Mouse (Mus musculus): Measurements from ENCODE around the gene Ezh2. TPM values are rescaled to one million over a fixed set of nuclear protein-coding genes. Genes with fewer than 3 reads are reported as not detected.

Gene Ezh2
- polyA plus RNA-seq, 1 experiment from 2014 or later, result 114 TPM

DNA sequence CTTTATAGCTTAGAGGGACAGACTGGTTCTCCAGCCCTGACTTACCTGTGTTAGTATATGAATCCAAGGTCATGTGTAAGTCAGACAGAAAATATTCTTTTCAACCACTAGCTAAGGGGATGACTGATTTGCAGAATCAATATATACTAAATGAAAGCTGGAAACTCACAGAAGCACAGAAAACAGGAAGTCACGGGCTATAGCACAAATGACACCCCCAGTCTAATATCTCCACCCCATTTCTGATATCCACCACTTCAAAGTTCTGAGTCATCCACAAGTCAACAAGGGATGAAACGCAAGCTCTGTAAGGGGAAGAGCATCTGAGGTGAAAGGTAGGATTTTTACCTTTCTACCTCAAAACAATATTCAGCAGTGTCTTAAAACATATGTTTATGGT lies 34.3 kb downstream of the Ezh2 start:
- H3K4me1 ChIP-seq (ENCODE audit: control insufficient read depth, insufficient read depth, low read length), result no peaks in the 10 kb centered on the region
- no peak overlapping the region for H3K27ac ChIP-seq (ENCODE audit: low read depth, low read length)
- H3K4me3 ChIP-seq (ENCODE audit: low read length), result no peak overlapping the region
- no peaks in the 10 kb centered on the region for H3K9me3 ChIP-seq (ENCODE audit: control insufficient read depth, low read length)
- peaks cover 78% of the 10 kb centered on the region for H3K36me3 ChIP-seq (ENCODE audit: control insufficient read depth, insufficient read depth, low read length)
- H3K4me2 ChIP-seq (replicated peaks; ENCODE audit: low read depth, low read length), result no peak overlapping the region
- H3K27me3 ChIP-seq (ENCODE audit: control insufficient read depth, insufficient read depth, low read length), result no peaks in the 10 kb centered on the region
- no peak overlapping the region for H3K9ac ChIP-seq (ENCODE audit: low read depth, low read length)
- no peak for ATAC-seq (ENCODE audit: low FRiP score, low TSS enrichment)
- 80% methylated on average over 2 of the region's 2 CpGs for WGBS

DNA sequence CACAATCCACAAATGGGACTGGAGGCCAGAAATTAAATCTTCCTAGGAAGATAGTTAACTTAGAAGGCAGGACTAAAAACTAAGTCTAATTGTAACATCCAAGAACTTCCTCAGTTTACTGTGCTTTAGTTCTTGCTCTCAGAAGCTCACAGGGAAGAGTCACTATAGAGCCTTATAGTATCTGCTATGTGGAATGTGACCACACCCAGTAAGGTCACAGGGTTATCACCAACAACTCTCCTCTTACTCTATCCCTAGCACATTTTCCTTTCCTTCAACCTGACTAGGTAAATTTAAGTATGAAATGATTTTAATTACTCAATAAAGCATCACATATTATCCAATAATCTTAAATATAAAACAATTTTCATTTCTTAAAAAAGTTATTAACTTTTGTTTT lies 34.7 kb downstream of the Ezh2 start:
- H3K27me3 ChIP-seq (ENCODE audit: control insufficient read depth, insufficient read depth, low read length), result no peaks in the 10 kb centered on the region
- peaks cover 79% of the 10 kb centered on the region for H3K36me3 ChIP-seq (ENCODE audit: control insufficient read depth, insufficient read depth, low read length)
- ATAC-seq (ENCODE audit: low FRiP score, low TSS enrichment), result no peak

DNA sequence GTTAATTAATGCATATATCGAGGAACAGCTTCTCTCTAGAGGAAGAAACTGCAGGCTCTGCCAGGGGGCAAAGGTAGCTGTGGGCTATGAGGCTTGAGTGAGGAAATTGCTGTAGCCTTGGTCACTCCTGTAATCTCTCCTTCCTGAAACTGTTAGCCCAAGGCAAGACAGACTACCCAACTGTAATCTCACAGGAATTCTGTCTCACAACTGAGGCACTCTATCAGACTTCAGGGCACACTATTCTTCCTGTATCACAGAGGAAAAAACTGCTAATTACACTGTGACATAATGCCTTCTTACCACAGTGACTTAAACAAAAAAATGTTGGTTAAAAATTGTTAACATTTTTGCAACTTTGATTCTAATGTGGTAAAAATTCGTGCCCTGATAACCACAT lies 35.9 kb downstream of the Ezh2 start:
- H3K9me3 ChIP-seq (ENCODE audit: control insufficient read depth, low read length), result no peaks in the 10 kb centered on the region
- 96% methylated on average over 2 of the region's 2 CpGs for WGBS
- H3K4me3 ChIP-seq (ENCODE audit: low read length), result no peak overlapping the region
- no peaks in the 10 kb centered on the region for H3K4me1 ChIP-seq (ENCODE audit: control insufficient read depth, insufficient read depth, low read length)
- H3K27ac ChIP-seq (ENCODE audit: low read depth, low read length), result no peak overlapping the region
- peaks cover 80% of the 10 kb centered on the region for H3K36me3 ChIP-seq (ENCODE audit: control insufficient read depth, insufficient read depth, low read length)
- ATAC-seq (ENCODE audit: low FRiP score, low TSS enrichment), result no peak
- H3K4me2 ChIP-seq (replicated peaks; ENCODE audit: low read depth, low read length), result no peak overlapping the region
- no peaks in the 10 kb centered on the region for H3K27me3 ChIP-seq (ENCODE audit: control insufficient read depth, insufficient read depth, low read length)
- H3K9ac ChIP-seq (ENCODE audit: low read depth, low read length), result no peak overlapping the region

More for the DNA sequence above, 34.7 kb downstream of the Ezh2 start:
- Histone ChIP-seq H3K4me1 (ENCODE audit: control insufficient read depth, insufficient read depth, low read length) (no peaks in the 10 kb centered on the region), H3K4me2 (replicated peaks; ENCODE audit: low read depth, low read length) (no peak overlapping the region), H3K9me3 (ENCODE audit: control insufficient read depth, low read length) (no peaks in the 10 kb centered on the region), H3K4me3 (ENCODE audit: low read length) (no peak overlapping the region), H3K9ac (ENCODE audit: low read depth, low read length) (no peak overlapping the region), H3K27ac (ENCODE audit: low read depth, low read length) (no peak overlapping the region)

DNA sequence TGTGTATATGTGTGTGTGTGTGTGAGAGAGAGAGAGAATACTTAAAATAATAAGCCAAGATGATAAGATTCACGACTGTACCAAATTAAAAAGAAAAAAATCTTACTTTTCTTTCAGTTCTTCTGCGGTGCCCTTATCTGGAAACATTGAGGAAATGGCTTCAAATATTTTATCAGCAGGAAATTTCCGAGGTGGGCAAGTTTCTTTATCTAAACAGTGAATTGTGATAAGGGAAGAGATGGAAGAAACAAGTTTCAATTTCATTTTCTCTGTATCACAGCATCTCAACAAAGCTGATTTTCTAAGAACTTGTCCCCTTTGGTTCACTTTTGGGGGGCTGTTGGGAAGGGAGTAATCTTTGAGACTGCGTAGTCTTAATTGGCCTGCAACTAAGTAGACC lies 42.9 kb downstream of the Ezh2 start:
- H3K27me3 ChIP-seq (ENCODE audit: control insufficient read depth, insufficient read depth, low read length), result no peaks in the 10 kb centered on the region
- peaks cover 90% of the 10 kb centered on the region for H3K36me3 ChIP-seq (ENCODE audit: control insufficient read depth, insufficient read depth, low read length)
- ATAC-seq (ENCODE audit: low FRiP score, low TSS enrichment), result no peak

DNA sequence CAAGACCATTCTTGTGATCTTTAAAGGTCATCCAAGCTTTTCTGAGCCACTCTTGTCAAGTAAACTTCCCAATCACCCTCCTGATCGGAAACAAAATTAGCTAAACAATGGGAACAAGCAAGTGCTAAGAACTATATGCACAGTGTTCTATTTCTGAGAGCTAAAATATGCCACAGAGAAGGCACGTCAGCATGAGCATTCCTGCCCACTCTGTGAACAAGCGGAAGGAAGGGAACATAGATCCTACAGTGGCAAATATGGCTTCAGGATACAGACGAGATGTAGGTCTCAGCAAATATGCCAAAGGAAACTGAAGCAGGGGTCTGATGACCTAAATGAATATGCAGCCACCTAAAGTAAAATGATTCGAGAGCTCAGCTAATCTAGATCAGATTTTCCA lies 59.8 kb downstream of the Ezh2 start:
- no peak for ATAC-seq (ENCODE audit: low FRiP score, low TSS enrichment)
- WGBS, result 91% methylated on average over 5 of the region's 5 CpGs
- H3K9ac ChIP-seq (ENCODE audit: low read depth, low read length), result no peak overlapping the region

More for the DNA sequence above, 42.9 kb downstream of the Ezh2 start:
- Histone ChIP-seq H3K9ac (ENCODE audit: low read depth, low read length) (no peak overlapping the region), H3K27ac (ENCODE audit: low read depth, low read length) (no peak overlapping the region), H3K4me1 (ENCODE audit: control insufficient read depth, insufficient read depth, low read length) (no peaks in the 10 kb centered on the region), H3K4me3 (ENCODE audit: low read length) (no peak overlapping the region), H3K9me3 (ENCODE audit: control insufficient read depth, low read length) (no peaks in the 10 kb centered on the region), H3K4me2 (replicated peaks; ENCODE audit: low read depth, low read length) (no peak overlapping the region)
- WGBS, result 93% methylated on average over 4 of the region's 4 CpGs

DNA sequence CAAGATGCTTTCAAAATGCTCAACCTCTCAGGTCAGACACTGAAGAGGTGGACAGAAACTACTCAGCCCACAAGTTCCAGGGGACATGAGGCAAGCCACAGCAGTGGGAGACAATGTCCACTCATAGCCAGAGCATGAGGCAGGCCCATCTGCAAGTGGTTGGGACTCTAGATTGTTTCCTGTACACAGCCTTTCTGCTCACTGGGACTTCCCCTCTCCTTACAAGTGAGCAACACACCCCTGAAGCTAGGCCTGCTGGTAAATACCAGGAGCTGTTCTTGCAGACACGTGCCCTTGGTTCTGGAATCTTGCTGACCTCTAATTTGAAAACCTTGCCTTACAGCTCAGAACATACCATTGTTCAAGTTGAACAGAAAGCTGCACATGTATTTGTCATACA lies 62.6 kb downstream of the Ezh2 start:
- Histone ChIP-seq H3K4me1 (ENCODE audit: control insufficient read depth, insufficient read depth, low read length) (no peaks in the 10 kb centered on the region), H3K9ac (ENCODE audit: low read depth, low read length) (no peak overlapping the region), H3K4me3 (ENCODE audit: low read length) (no peak overlapping the region), H3K9me3 (ENCODE audit: control insufficient read depth, low read length) (no peaks in the 10 kb centered on the region), H3K4me2 (replicated peaks; ENCODE audit: low read depth, low read length) (no peak overlapping the region), H3K36me3 (ENCODE audit: control insufficient read depth, insufficient read depth, low read length) (peaks cover 94% of the 10 kb centered on the region), H3K27ac (ENCODE audit: low read depth, low read length) (no peak overlapping the region), H3K27me3 (ENCODE audit: control insufficient read depth, insufficient read depth, low read length) (no peaks in the 10 kb centered on the region)
- 83% methylated on average over 1 of the region's 1 CpGs for WGBS
- ATAC-seq (ENCODE audit: low FRiP score, low TSS enrichment), result no peak

More for the DNA sequence above, 59.8 kb downstream of the Ezh2 start:
- H3K27ac ChIP-seq (ENCODE audit: low read depth, low read length), result no peak overlapping the region
- H3K9me3 ChIP-seq (ENCODE audit: control insufficient read depth, low read length), result no peaks in the 10 kb centered on the region
- H3K4me3 ChIP-seq (ENCODE audit: low read length), result no peak overlapping the region
- H3K36me3 ChIP-seq (ENCODE audit: control insufficient read depth, insufficient read depth, low read length), result peaks cover 69% of the 10 kb centered on the region
- H3K4me1 ChIP-seq (ENCODE audit: control insufficient read depth, insufficient read depth, low read length), result no peaks in the 10 kb centered on the region
- no peaks in the 10 kb centered on the region for H3K27me3 ChIP-seq (ENCODE audit: control insufficient read depth, insufficient read depth, low read length)
- H3K4me2 ChIP-seq (replicated peaks; ENCODE audit: low read depth, low read length), result no peak overlapping the region

DNA sequence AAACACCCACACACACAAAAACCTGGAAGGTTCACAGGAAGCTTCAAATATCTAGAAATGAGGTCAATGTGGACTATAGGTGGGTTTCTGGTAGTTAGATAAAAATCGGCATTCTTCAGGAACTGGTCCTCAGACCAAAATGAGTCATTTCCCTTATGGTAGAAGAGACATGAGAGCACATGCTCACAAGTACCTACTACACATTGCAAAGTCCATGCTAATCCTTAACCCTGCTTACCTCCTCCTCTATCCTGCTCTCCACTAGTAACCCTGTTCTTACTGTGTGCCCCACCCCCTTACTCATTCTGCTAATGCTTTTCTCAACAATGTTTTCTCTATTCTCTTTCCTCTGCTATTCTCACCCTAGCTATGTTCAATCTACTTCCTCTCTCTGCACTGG lies 67.5 kb downstream of the Ezh2 start:
- H3K9ac ChIP-seq (ENCODE audit: low read depth, low read length), result no peak overlapping the region
- H3K36me3 ChIP-seq (ENCODE audit: control insufficient read depth, insufficient read depth, low read length), result peaks cover 98% of the 10 kb centered on the region
- no peaks in the 10 kb centered on the region for H3K27me3 ChIP-seq (ENCODE audit: control insufficient read depth, insufficient read depth, low read length)
- no peaks in the 10 kb centered on the region for H3K4me1 ChIP-seq (ENCODE audit: control insufficient read depth, insufficient read depth, low read length)
- H3K4me2 ChIP-seq (replicated peaks; ENCODE audit: low read depth, low read length), result no peak overlapping the region
- no peak for ATAC-seq (ENCODE audit: low FRiP score, low TSS enrichment)
- no peak overlapping the region for H3K4me3 ChIP-seq (ENCODE audit: low read length)
- 76% methylated on average over 1 of the region's 1 CpGs for WGBS
- no peaks in the 10 kb centered on the region for H3K9me3 ChIP-seq (ENCODE audit: control insufficient read depth, low read length)
- H3K27ac ChIP-seq (ENCODE audit: low read depth, low read length), result no peak overlapping the region

DNA sequence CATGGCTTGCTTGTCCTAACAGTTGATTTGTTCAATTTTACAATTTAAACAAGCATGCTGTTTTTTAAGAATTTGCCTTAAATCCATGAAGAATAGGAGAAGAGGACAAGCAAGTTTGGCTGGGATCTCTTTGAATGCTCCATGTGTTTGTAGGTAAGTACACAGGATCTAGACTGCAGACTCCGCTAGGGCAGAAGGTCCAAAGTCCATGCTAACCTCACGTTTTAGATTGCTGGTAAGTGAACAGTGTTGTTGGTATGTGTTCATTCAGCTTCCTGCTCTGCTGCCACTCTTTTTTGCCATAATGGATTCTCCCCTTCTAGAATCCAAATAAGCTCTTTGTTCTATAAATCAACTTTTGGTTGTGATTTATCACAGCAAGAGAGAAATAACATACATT lies 68.0 kb downstream of the Ezh2 start:
- no peaks in the 10 kb centered on the region for H3K9me3 ChIP-seq (ENCODE audit: control insufficient read depth, low read length)
- peaks cover 98% of the 10 kb centered on the region for H3K36me3 ChIP-seq (ENCODE audit: control insufficient read depth, insufficient read depth, low read length)

DNA sequence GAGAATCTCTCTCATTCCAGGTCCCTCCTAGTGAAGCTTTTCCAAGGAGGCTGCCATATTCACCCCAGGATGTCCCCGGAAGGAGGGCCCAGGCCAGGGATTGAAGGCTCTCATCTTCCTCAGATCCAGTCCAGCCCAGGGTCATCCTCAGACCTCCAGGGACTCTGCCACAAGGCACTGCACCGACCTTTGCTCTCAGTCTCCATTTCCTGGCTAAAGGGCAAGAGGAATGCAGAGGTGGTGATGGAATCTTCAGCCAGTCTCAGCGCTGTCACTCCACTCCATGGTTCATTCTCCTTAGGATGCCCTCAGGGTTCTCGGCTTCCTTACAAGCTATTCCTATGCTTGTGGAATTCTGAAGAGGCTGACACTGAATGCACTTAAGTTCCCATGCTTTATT lies 68.7 kb downstream of the Ezh2 start:
- 82% methylated on average over 4 of the region's 4 CpGs for WGBS
- no peaks in the 10 kb centered on the region for H3K27me3 ChIP-seq (ENCODE audit: control insufficient read depth, insufficient read depth, low read length)

More for the DNA sequence above, 68.0 kb downstream of the Ezh2 start:
- Histone ChIP-seq H3K27ac (ENCODE audit: low read depth, low read length) (no peak overlapping the region), H3K27me3 (ENCODE audit: control insufficient read depth, insufficient read depth, low read length) (no peaks in the 10 kb centered on the region), H3K4me2 (replicated peaks; ENCODE audit: low read depth, low read length) (no peak overlapping the region), H3K4me3 (ENCODE audit: low read length) (no peak overlapping the region), H3K4me1 (ENCODE audit: control insufficient read depth, insufficient read depth, low read length) (no peaks in the 10 kb centered on the region), H3K9ac (ENCODE audit: low read depth, low read length) (no peak overlapping the region)
- ATAC-seq (ENCODE audit: low FRiP score, low TSS enrichment), result no peak
- 80% methylated on average over 2 of the region's 2 CpGs for WGBS

DNA sequence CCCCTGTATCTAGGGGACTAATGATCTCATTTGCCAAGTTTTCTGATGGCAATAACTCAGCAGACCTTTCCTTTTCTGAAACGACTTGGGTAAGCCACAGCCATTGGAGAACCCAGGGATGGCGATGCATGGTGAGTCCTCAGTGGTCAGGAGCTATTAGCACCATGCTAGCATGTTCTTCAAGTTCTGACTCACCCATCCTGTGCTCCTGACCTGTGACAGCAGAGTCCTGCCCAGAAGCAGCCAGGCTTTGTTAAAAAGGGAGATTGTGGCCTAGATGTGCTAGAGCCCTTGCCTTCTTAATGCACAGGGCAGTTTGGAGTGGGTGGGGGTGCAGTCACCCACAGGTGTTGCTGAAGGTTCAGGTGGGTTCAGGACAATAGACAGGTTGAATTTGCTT lies 70.1 kb downstream of the Ezh2 start:
- ATAC-seq (ENCODE audit: low FRiP score, low TSS enrichment), result no peak; the same call in 1 of the 2 replicates
- Histone ChIP-seq H3K4me2 (replicated peaks; ENCODE audit: low read depth, low read length) (no peak overlapping the region), H3K4me1 (ENCODE audit: control insufficient read depth, insufficient read depth, low read length) (no peaks in the 10 kb centered on the region), H3K4me3 (ENCODE audit: low read length) (no peak overlapping the region), H3K36me3 (ENCODE audit: control insufficient read depth, insufficient read depth, low read length) (peaks cover 96% of the 10 kb centered on the region), H3K9ac (ENCODE audit: low read depth, low read length) (no peak overlapping the region), H3K27me3 (ENCODE audit: control insufficient read depth, insufficient read depth, low read length) (no peaks in the 10 kb centered on the region), H3K9me3 (ENCODE audit: control insufficient read depth, low read length) (no peaks in the 10 kb centered on the region), H3K27ac (ENCODE audit: low read depth, low read length) (no peak overlapping the region)
- 74% methylated on average over 2 of the region's 2 CpGs for WGBS

More for the DNA sequence above, 68.7 kb downstream of the Ezh2 start:
- Histone ChIP-seq H3K4me3 (ENCODE audit: low read length) (no peak overlapping the region), H3K9ac (ENCODE audit: low read depth, low read length) (no peak overlapping the region), H3K36me3 (ENCODE audit: control insufficient read depth, insufficient read depth, low read length) (peaks cover 97% of the 10 kb centered on the region), H3K4me1 (ENCODE audit: control insufficient read depth, insufficient read depth, low read length) (no peaks in the 10 kb centered on the region), H3K4me2 (replicated peaks; ENCODE audit: low read depth, low read length) (no peak overlapping the region), H3K27ac (ENCODE audit: low read depth, low read length) (no peak overlapping the region), H3K9me3 (ENCODE audit: control insufficient read depth, low read length) (no peaks in the 10 kb centered on the region)
- no peak for ATAC-seq (ENCODE audit: low FRiP score, low TSS enrichment)

Measured in kidney, embryonic 14.5 days (tissue).